Mouse (Mus musculus) liver, embryonic 12.5 days (tissue): ENCODE measurements around the gene Galt. TPM values are rescaled to one million over a fixed set of nuclear protein-coding genes. Genes with fewer than 3 reads are reported as not detected.
"Not testable (repeated sequence)": the region's sequence is repeated elsewhere in the genome, so short reads cannot be mapped to it uniquely, and the experiment has no call there.

Source experiments
- ATAC-seq: fragments of 200-750 bp; cut with Nextera tagmentation; 2 replicates; pipeline ENCODE4 v1.8.0; 2017; ENCODE audit warnings: moderate number of reproducible peaks, mild to moderate bottlenecking, moderate library complexity
- H3K27ac ChIP-seq: fragments of 300-500 bp; sonication (generic); 2 replicates; pipeline ENCODE4 v1.5.1; 2016; ENCODE audit warnings: mild to moderate bottlenecking
- H3K27me3 ChIP-seq: fragments of 300-500 bp; sonication (generic); replicated peaks from 2 replicates; pipeline ENCODE4 v1.6.1; 2016; ENCODE audit warnings: mild to moderate bottlenecking, moderate library complexity
- H3K36me3 ChIP-seq: fragments of 300-500 bp; sonication (generic); 2 replicates; pipeline ENCODE4 v1.6.1; 2016; ENCODE audit warnings: mild to moderate bottlenecking, moderate library complexity
- H3K4me1 ChIP-seq: fragments of 300-500 bp; sonication (generic); 2 replicates; pipeline ENCODE4 v1.6.1; 2016
- H3K4me2 ChIP-seq: fragments of 300-500 bp; sonication (generic); 2 replicates; pipeline ENCODE4 v1.6.1; 2016; ENCODE audit warnings: mild to moderate bottlenecking, moderate library complexity
- H3K4me3 ChIP-seq: fragments of 300-500 bp; sonication (generic); 2 replicates; pipeline ENCODE4 v1.5.1; 2016; ENCODE audit warnings: mild to moderate bottlenecking, moderate library complexity
- H3K9ac ChIP-seq: fragments of 300-500 bp; sonication (generic); 2 replicates; pipeline ENCODE4 v1.6.1; 2016; ENCODE audit warnings: mild to moderate bottlenecking, moderate library complexity
- H3K9me3 ChIP-seq: fragments of 300-500 bp; sonication (generic); replicated peaks from 2 replicates; pipeline ENCODE4 v1.6.1; 2016; ENCODE audit warnings: mild to moderate bottlenecking, moderate library complexity
- WGBS: fragments of 180-500 bp; shearing (Covaris S2); methylation state at CpG from one replicate; pipeline ENCODE4 v1.1.7; 2016; ENCODE audit not compliant: insufficient replicate concordance; 5-methylcytosine and 5-hydroxymethylcytosine counted together
- polyA plus RNA-seq: library from polyadenylated mRNA; unstranded; fragments of >200 nt; fragmentation: Nextera tagmentation; extraction: Ambion mirVana; gene quantifications from 2 replicates; pipeline ENCODE4 v1.2.1, GENCODE M21; 2016

Gene Galt
- polyA plus RNA-seq, 1 experiment from 2014 or later = 25.2 TPM

GRCm38 (mm10) chr4:41783197-41783596, 28.2 kb downstream of the Galt start:
- 53% methylated on average over 3 of the region's 3 CpGs for WGBS
- not testable (repeated sequence) for ATAC-seq, H3K9me3 ChIP-seq, H3K4me1 ChIP-seq, H3K4me2 ChIP-seq, H3K36me3 ChIP-seq, H3K4me3 ChIP-seq, H3K9ac ChIP-seq, H3K27ac ChIP-seq, H3K27me3 ChIP-seq

Other genes with a start within 250 kb of the Galt start
- not detected in 2 replicates for gene 1110017D15Rik, start 237.9 kb upstream of the Galt start, polyA plus RNA-seq
- gene Fam219a, start 185.7 kb upstream of the Galt start, polyA plus RNA-seq = 1.0 and 2.0 TPM in 2 replicates
- 0.51 and 0.61 TPM in 2 replicates for gene Dnaic1, start 185.5 kb upstream of the Galt start, polyA plus RNA-seq
- gene Enho, start 114.9 kb upstream of the Galt start, polyA plus RNA-seq = 1.1 and 1.5 TPM in 2 replicates
- 1.4 and 1.7 TPM in 2 replicates for gene Cntfr, start 58.1 kb upstream of the Galt start, polyA plus RNA-seq
- 39.7 and 43.0 TPM in 2 replicates for gene Il11ra1, start 55.2 kb upstream of the Galt start, polyA plus RNA-seq
- gene Rpp25l, start 41.7 kb upstream of the Galt start, polyA plus RNA-seq = 39.1 and 44.9 TPM in 2 replicates
- gene Dctn3, start 32.1 kb upstream of the Galt start, polyA plus RNA-seq = 89.7 and 92.2 TPM in 2 replicates
- gene Arid3c, start 24.1 kb upstream of the Galt start, polyA plus RNA-seq = not detected in 2 replicates
- gene Sigmar1, start 929 bp downstream of the Galt start, polyA plus RNA-seq = 49.6 and 51.2 TPM in 2 replicates
- gene Ccl27a, start 19.0 kb downstream of the Galt start, polyA plus RNA-seq = 9.8 and 10.3 TPM in 2 replicates
- not detected in 2 replicates for gene Gm21541, start 148.4 kb downstream of the Galt start, polyA plus RNA-seq
- gene Gm20878, start 186.3 kb downstream of the Galt start, polyA plus RNA-seq = 0.28 and 0.42 TPM in 2 replicates
- 0.04 TPM in 1 of 2 replicates, not detected in the other for gene Fam205a4, start 210.8 kb downstream of the Galt start, polyA plus RNA-seq